Mouse (Mus musculus) small intestine, adult 10 weeks (tissue): ENCODE data around the gene Yes1. TPM values are rescaled to one million over a fixed set of nuclear protein-coding genes. Genes with fewer than 3 reads are reported as not detected.

ENCODE experiments used
- polyA plus RNA-seq: library from polyadenylated mRNA; stranded (reverse); fragments of 350-450 nt; fragmentation: Illumina TruSeq; extraction: RNeasy Lipid Tissue Mini Kit (QIAGEN cat#74804); gene quantifications from one replicate; pipeline ENCODE4 v1.2.3, GENCODE M21; 2014; ENCODE audit warnings: low replicate concordance

Yes1 gene
- polyA plus RNA-seq: 192 TPM

GRCm38 (mm10) chr5:32610801-32611340, at the start of gene Yes1:
Gene Yes1 (plus strand): TSS chr5:32611171.

Other genes with a start within 250 kb of the Yes1 start
- 602 TPM for gene Ppp1cb, start 152.3 kb upstream of the Yes1 start, polyA plus RNA-seq
- gene Pisd, start 174.5 kb downstream of the Yes1 start, polyA plus RNA-seq: 22.1 TPM
- gene Gm20671, start 215.9 kb downstream of the Yes1 start, polyA plus RNA-seq: not detected
- 10.4 TPM for gene Prr14l, start 243.1 kb downstream of the Yes1 start, polyA plus RNA-seq